8 mouse cellular contexts compared by ENCODE assay signal in the genomic region with DNA sequence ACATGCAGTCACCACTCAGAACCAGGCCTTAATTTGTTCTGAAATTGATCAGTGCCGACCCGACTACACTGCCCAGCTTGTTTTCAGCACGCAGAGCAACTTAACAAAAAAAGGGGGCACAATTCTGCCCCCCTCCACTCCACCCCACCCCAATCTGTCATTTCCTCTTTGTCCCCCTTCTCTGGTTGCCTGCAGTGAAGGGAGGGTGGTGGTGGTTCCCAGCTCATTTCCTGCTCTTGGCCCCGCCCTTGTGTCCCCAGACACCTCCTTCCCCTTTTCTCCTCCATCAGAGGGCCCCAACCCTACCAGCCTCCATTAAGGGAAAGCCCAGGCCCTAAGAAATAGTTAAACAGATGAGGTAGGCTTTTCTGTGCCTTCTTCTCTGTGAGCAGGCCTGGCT. TPM values are rescaled to one million over a fixed set of nuclear protein-coding genes. Genes with fewer than 3 reads are reported as not detected.
DNase-seq lines count a peak whose midpoint lies in the region; TF ChIP-seq lines count a peak whose summit lies in the region.
"Had no signal": no experiment of that assay in that cellular context is flagged by ENCODE, and none has a peak within 500 bp of the region (broad histone marks: within the 10 kb centered on the region; RNA-seq: fewer than 3 reads in every experiment).

No protein-coding gene starts in this region.

- peaks cover 22 to 38% of the 10 kb centered on the region in 2 experiments for H3K36me3 ChIP-seq in CH12.LX (replicated peaks in 1 of 2; ENCODE audit: control insufficient read depth in 1 of 2, insufficient read depth in 1 of 2, low read length in 1 of 2)

- peaks cover 56% of the 10 kb centered on the region for H3K79me2 ChIP-seq in CH12.LX (replicated peaks; ENCODE audit: control insufficient read depth, extremely low read depth, insufficient read depth, poor library complexity, severe bottlenecking)

- peaks cover 27 to 66% of the 10 kb centered on the region in 2 experiments for H3K4me1 ChIP-seq in CH12.LX (ENCODE audit: control insufficient read depth in 1 of 2, insufficient read depth in 2 of 2)
- H3K4me1 ChIP-seq in bone marrow, adult 2 months (ENCODE audit: control insufficient read depth, insufficient read depth, low read length): no peaks in the 10 kb centered on the region; the same call in 1 of the 2 replicates

- peak overlapping the region; percentile 63 for H3K4me2 ChIP-seq in CH12.LX (ENCODE audit: insufficient read depth, low read depth, poor library complexity, severe bottlenecking)

- in situ Hi-C loops in CH12.LX (cut with MboI; ENCODE audit: low pct_ligation_motif_present, low pct_unique_long_range_greater_than_20kb, low sequenced_read_pairs): no loop called here

- dilution Hi-C loops in CH12.LX (cut with MboI; ENCODE audit: extremely low pct_ligation_motif_present, extremely low pct_unique_long_range_greater_than_20kb, low sequenced_read_pairs): no loop called here

- peak; percentile 91 for DNase-seq in CH12.LX (ENCODE audit: extremely low read depth)
- DNase-seq in lung, adult 18-20 months: peak; percentile 63 to 71
- DNase-seq in spleen, postnatal 36 days (ENCODE audit: low spot score in 2 of 2): peak; percentile 91 to 92
- no peak for DNase-seq in frontal cortex, postnatal 36 days (ENCODE audit: low spot score in 2 of 2)
- DNase-seq in layer of hippocampus, postnatal 10 days (ENCODE audit: low spot score in 2 of 2): no peak
- no peak for DNase-seq in urinary bladder, postnatal 4 days (ENCODE audit: low spot score in 2 of 2)
- DNase-seq: cerebellum, adult 18-20 months had no signal

- TF ChIP-seq EP300 in CH12.LX (IDR thresholded peaks at IDR 0.05; ENCODE audit: low read length): no peak

- no peak for TF ChIP-seq RAD21 in CH12.LX (IDR thresholded peaks at IDR 0.05; ENCODE audit: low read depth, low read length)

- no peaks in the 10 kb centered on the region for H3K9me3 ChIP-seq in CH12.LX (replicated peaks; ENCODE audit: low read length)

- no peaks in the 10 kb centered on the region for H3K27me3 ChIP-seq in CH12.LX (replicated peaks)

- no peak for TF ChIP-seq CTCF in CH12.LX (conservative IDR thresholded peaks at IDR 0.05 in 1 of 2, IDR thresholded peaks at IDR 0.05 in 1 of 2; ENCODE audit: low read depth in 2 of 2, low read length in 2 of 2)
- TF ChIP-seq CTCF in bone marrow, adult 2 months (IDR thresholded peaks at IDR 0.05; ENCODE audit: control insufficient read depth, insufficient read depth, low read length): no peak

- H3K4me3 ChIP-seq in CH12.LX (replicated peaks in 1 of 3; ENCODE audit: low read depth in 2 of 3, low read length in 2 of 3, poor library complexity in 1 of 3): peak overlapping the region; percentile 70 to 96 (median 88)
- peak overlapping the region; percentile 87 for H3K4me3 ChIP-seq in bone marrow, adult 2 months (replicated peaks; ENCODE audit: control insufficient read depth, low read depth, low read length)

- TF ChIP-seq POLR2A in CH12.LX (IDR thresholded peaks at IDR 0.05; ENCODE audit: low read depth, low read length): peak; percentile 58
- no peak for TF ChIP-seq POLR2A in bone marrow, adult 2 months (IDR thresholded peaks at IDR 0.05; ENCODE audit: borderline replicate concordance, control insufficient read depth, low read depth, low read length)

- peak overlapping the region; percentile 85 for H3K27ac ChIP-seq in CH12.LX (ENCODE audit: insufficient read depth, low read depth)
- H3K27ac ChIP-seq in bone marrow, adult 2 months (ENCODE audit: control insufficient read depth, insufficient read depth, low read depth, low read length, poor library complexity): peak overlapping the region; percentile 95

- H3K9ac ChIP-seq in CH12.LX (ENCODE audit: insufficient read depth, low read depth): peak overlapping the region; percentile 93

- WGBS in bone marrow, adult 2 months: 0% methylated on average over 4 of the region's 4 CpGs

TF ChIP-seq in CH12.LX, 34 proteins besides CTCF, POLR2A, EP300 and RAD21:
- TF ChIP-seq ZC3H11A (IDR thresholded peaks at IDR 0.05; ENCODE audit: low read depth, low read length): no peak
- peak; percentile 40; the same call in 1 of the 2 replicates for TF ChIP-seq TCF12 (IDR thresholded peaks at IDR 0.05; ENCODE audit: low read depth, low read length)
- no peak for TF ChIP-seq CHD2 (IDR thresholded peaks at IDR 0.05; ENCODE audit: low read length)
- peak; percentile 86 for TF ChIP-seq SIN3A (IDR thresholded peaks at IDR 0.05; ENCODE audit: low read length)
- TF ChIP-seq MAX (IDR thresholded peaks at IDR 0.05; ENCODE audit: low read length): no peak
- no peak; the same call in 1 of the 2 replicates for TF ChIP-seq MXI1 (IDR thresholded peaks at IDR 0.05; ENCODE audit: low read depth, low read length)
- TF ChIP-seq UBTF (IDR thresholded peaks at IDR 0.05; ENCODE audit: low read depth, low read length): no peak
- no peak for TF ChIP-seq PAX5 (IDR thresholded peaks at IDR 0.05; ENCODE audit: low read length)
- TF ChIP-seq ZNF384 (IDR thresholded peaks at IDR 0.05; ENCODE audit: low read depth, low read length): no peak
- no peak for TF ChIP-seq ZMIZ1 (IDR thresholded peaks at IDR 0.05; ENCODE audit: low read depth, low read length)
- TF ChIP-seq ELF1 (IDR thresholded peaks at IDR 0.05; ENCODE audit: low read depth, low read length): peak; percentile 72
- TF ChIP-seq JUN (IDR thresholded peaks at IDR 0.05; ENCODE audit: insufficient read depth, low read depth, low read length): no peak
- TF ChIP-seq SMC3 (IDR thresholded peaks at IDR 0.05; ENCODE audit: low read depth, low read length): no peak
- no peak for TF ChIP-seq USF1 (IDR thresholded peaks at IDR 0.05; ENCODE audit: low read depth, low read length)
- no peak for TF ChIP-seq MAFK (IDR thresholded peaks at IDR 0.05; ENCODE audit: insufficient replicate concordance, low read length)
- TF ChIP-seq GABPA (IDR thresholded peaks at IDR 0.05; ENCODE audit: insufficient replicate concordance, low read depth, low read length): no peak
- peak; percentile 67 for TF ChIP-seq HCFC1 (IDR thresholded peaks at IDR 0.05; ENCODE audit: low read depth, low read length)
- TF ChIP-seq IRF4 (IDR thresholded peaks at IDR 0.05; ENCODE audit: low read depth, low read length): no peak; the same call in 1 of the 2 replicates
- 0 out of 2 replicates have a peak, but pooled peaks have one; percentile 24 for TF ChIP-seq NELFE (IDR thresholded peaks at IDR 0.05; ENCODE audit: low read depth, low read length)
- TF ChIP-seq MYC (IDR thresholded peaks at IDR 0.05; ENCODE audit: low read depth, low read length): 0 out of 2 replicates have a peak, but pooled peaks have one; percentile 4
- peak; percentile 94 for TF ChIP-seq MAZ (IDR thresholded peaks at IDR 0.05; ENCODE audit: low read depth, low read length)
- TF ChIP-seq TBP (conservative IDR thresholded peaks at IDR 0.05; ENCODE audit: low read depth, low read length): 0 out of 2 replicates have a peak, but pooled peaks have one; percentile 52
- no peak for TF ChIP-seq POLR2AphosphoS2 (IDR thresholded peaks at IDR 0.05; ENCODE audit: low read depth, low read length)
- TF ChIP-seq BHLHE40 (IDR thresholded peaks at IDR 0.05; ENCODE audit: low read depth, low read length): no peak
- no peak for TF ChIP-seq ZKSCAN1 (IDR thresholded peaks at IDR 0.05; ENCODE audit: borderline replicate concordance, low read depth, low read length)
- TF ChIP-seq RCOR1 (conservative IDR thresholded peaks at IDR 0.05; ENCODE audit: low read depth, low read length): no peak
- TF ChIP-seq E2F4 (IDR thresholded peaks at IDR 0.05; ENCODE audit: insufficient replicate concordance, low read depth, low read length): no peak

RNA-seq across cellular contexts. Expression of a gene that starts 1.3 kb away (rescaled TPM):
- total RNA-seq in CH12.LX (2012; rRNA removed) (70.8 and 81.4 TPM in 2 replicates), CH12.LX (2014; rRNA removed) (52.0 and 55.9 TPM in 2 replicates)
- 78.5 and 85.0 TPM in 2 replicates for polyA plus RNA-seq in CH12.LX (2012; ENCODE audit: insufficient read length, low read depth)
- polyA plus RNA-seq in bone marrow, adult 2 months (2011; ENCODE audit: insufficient read depth, insufficient read length, low replicate concordance, missing spikeins): 36.8 and 72.9 TPM in 2 replicates
- 1 to 10 TPM; 1.9 to 2.1 TPM for total RNA-seq in layer of hippocampus, postnatal 10 days (2021)

RNA-seq across cellular contexts. Expression of a gene that starts 20.2 kb away (rescaled TPM):
- total RNA-seq in CH12.LX (2012; rRNA removed) (2.1 and 2.7 TPM in 2 replicates), CH12.LX (2014; rRNA removed) (0.22 and 0.30 TPM in 2 replicates)
- 0.49 and 0.52 TPM in 2 replicates for polyA plus RNA-seq in CH12.LX (2012; ENCODE audit: insufficient read length, low read depth)
- polyA plus RNA-seq in bone marrow, adult 2 months (2011; ENCODE audit: insufficient read depth, insufficient read length, low replicate concordance, missing spikeins): 0.27 and 1.1 TPM in 2 replicates
- 1 to 10 TPM; 1.8 to 1.9 TPM for total RNA-seq in layer of hippocampus, postnatal 10 days (2021)

RNA-seq across cellular contexts. Expression of a gene that starts 21.0 kb away (rescaled TPM):
- 59.4 and 73.7 TPM in 2 replicates for total RNA-seq in CH12.LX (2012; rRNA removed)
- 53.8 and 54.9 TPM in 2 replicates for total RNA-seq in CH12.LX (2014; rRNA removed)
- polyA plus RNA-seq in CH12.LX (2012; ENCODE audit: insufficient read length, low read depth): 37.4 and 39.5 TPM in 2 replicates
- polyA plus RNA-seq in bone marrow, adult 2 months (2011; ENCODE audit: insufficient read depth, insufficient read length, low replicate concordance, missing spikeins): 48.6 and 92.2 TPM in 2 replicates
- 100 to 1,000 TPM; 114 to 121 TPM for total RNA-seq in layer of hippocampus, postnatal 10 days (2021)

RNA-seq across cellular contexts. Expression of a gene that starts 28.6 kb away (rescaled TPM):
- total RNA-seq in CH12.LX (2012; rRNA removed) (2.5 and 2.6 TPM in 2 replicates), CH12.LX (2014; rRNA removed) (1.2 and 1.4 TPM in 2 replicates)
- 3.5 and 4.4 TPM in 2 replicates for polyA plus RNA-seq in CH12.LX (2012; ENCODE audit: insufficient read length, low read depth)
- polyA plus RNA-seq in bone marrow, adult 2 months (2011; ENCODE audit: insufficient read depth, insufficient read length, low replicate concordance, missing spikeins): 8.7 and 19.3 TPM in 2 replicates
- 1 to 10 TPM; 2.1 to 3.5 TPM for total RNA-seq in layer of hippocampus, postnatal 10 days (2021)

RNA-seq across cellular contexts. Expression of a gene that starts 29.5 kb away (rescaled TPM):
- total RNA-seq in CH12.LX (2012; rRNA removed) (0.08 and 0.13 TPM in 2 replicates), CH12.LX (2014; rRNA removed) (not detected in 2 replicates)
- polyA plus RNA-seq in CH12.LX (2012; ENCODE audit: insufficient read length, low read depth): not detected in 2 replicates
- polyA plus RNA-seq in bone marrow, adult 2 months (2011; ENCODE audit: insufficient read depth, insufficient read length, low replicate concordance, missing spikeins): 1.3 TPM in 1 of 2 replicates, not detected in the other
- 1 to 10 TPM; 6.3 to 8.6 TPM for total RNA-seq in layer of hippocampus, postnatal 10 days (2021)

Comparison
In these comparisons a context has a peak if more than half of its experiments do, and no peak if none do; other contexts are left out.
1. DNase-seq: peak in CH12.LX (single experiment), lung, adult 18-20 months (2 of 2) and spleen, postnatal 36 days (2 of 2); none in frontal cortex, postnatal 36 days (0 of 2), layer of hippocampus, postnatal 10 days (0 of 2) and urinary bladder, postnatal 4 days (0 of 2).
2. RNA of a gene that starts 1.3 kb away (total RNA-seq): 52.0 to 81.4 TPM in CH12.LX; 1.9 to 2.1 TPM in layer of hippocampus, postnatal 10 days; every median in the first group is over 10 times any median in the second.